Mouse (Mus musculus) gastrocnemius, postnatal 14 days (tissue): ENCODE data around the gene Csn1s1. TPM values are rescaled to one million over a fixed set of nuclear protein-coding genes. Genes with fewer than 3 reads are reported as not detected.

Source experiments
- DNase-seq: peaks from one replicate; pipeline ENCODE4 v3.0.0; 2021; ENCODE audit warnings: mixed read lengths
- intact Hi-C: fragments of 180-260 bp; cut with DNase I; formaldehyde crosslinking; loops from one replicate; pipeline ENCODE4 v1.15.1; 2025; ENCODE audit warnings: low total_unique reads
- long read RNA-seq, 2 experiments: library from polyadenylated mRNA; stranded (forward); transcript quantifications; one replicate each; pipeline ENCODE4 v2.0.0; 2021
- total RNA-seq, 2 experiments: library from RNA; stranded (reverse); gene quantifications; 2 replicates each; pipeline ENCODE4 v1.2.3; 2021

Gene Csn1s1
- total RNA-seq, result not detected
- long read RNA-seq, experiment 1, result 0 reads
- long read RNA-seq, experiment 2, result 0 reads

- DNase-seq, result no peak
These were observed at the start of gene Csn1s1 for GRCm38 (mm10) chr5:87665908-87666307. Gene Csn1s1 (plus strand): TSS chr5:87666208.

DNA sequence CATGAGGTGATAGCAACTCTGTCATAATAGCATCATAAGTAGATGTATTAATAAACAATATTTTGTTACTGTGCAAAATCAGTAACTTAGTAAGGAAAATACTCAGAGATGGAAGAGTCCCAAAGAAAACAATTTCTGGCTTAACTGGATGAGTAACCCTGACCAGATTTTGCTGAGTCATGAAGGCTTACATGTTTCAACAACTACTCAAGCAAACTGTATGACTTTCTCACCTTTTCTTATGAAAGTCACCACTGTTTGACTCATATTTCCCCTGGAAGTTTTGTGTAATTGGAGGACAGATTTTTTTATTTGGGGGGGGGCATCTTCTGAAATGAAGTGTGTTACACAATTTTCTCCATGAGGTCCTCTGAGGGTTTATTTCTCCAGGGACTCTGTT, 43.3 kb upstream of the Csn1s1 start:
- DNase-seq, result no peak
- intact Hi-C loops, result no loop called here

More at GRCm38 (mm10) chr5:87665908-87666307, at the start of gene Csn1s1:
- intact Hi-C loops, result no loop called here

- intact Hi-C loops, result no loop called here
- DNase-seq, result no peak
These were observed 23.2 kb upstream of the Csn1s1 start for GRCm38 (mm10) chr5:87642787-87643186.

DNA sequence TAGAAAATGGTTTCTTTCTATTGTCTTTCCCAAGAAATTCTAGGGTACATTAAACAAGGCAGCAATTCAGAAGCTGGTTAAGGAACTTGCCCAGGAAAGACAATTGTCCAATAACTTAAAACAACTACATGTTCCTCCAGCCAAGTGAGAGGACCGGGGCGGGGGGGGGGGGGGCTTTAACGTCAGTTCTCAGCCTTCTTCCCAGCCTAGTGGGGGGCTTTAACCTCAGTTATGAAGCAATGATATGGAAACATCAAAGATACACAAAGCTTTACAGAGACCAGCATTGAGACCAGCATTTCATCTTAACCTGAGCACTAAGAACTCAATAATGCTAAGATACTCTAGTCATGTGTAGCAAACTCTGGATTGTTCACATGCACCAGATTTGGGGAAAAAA, 33.5 kb downstream of the Csn1s1 start, which contains the start of gene Csn2:
TSS of gene Csn2 (minus strand) at position 101 of the 400 bp plus-strand sequence.
- no peak for DNase-seq
- intact Hi-C loops, result no loop called here

DNA sequence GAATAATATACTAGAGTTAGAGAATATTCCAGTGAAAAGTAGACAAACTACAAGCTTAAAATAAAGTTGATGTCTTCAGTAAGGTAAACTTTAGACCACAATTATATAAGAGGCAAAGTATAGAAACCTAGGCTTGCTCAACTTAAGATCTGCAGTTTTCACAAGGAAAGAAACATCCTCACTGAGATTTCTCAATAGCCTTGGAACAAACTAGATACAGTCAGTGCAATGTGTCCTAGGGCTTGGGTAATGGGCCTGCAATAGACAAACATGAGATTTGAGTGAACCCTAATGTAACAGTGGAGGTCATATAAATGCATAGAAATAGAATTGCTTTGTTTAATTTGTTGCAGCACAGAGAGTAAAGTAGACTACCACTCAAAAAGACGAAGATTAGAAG, 39.9 kb downstream of the Csn1s1 start:
- intact Hi-C loops, result no loop called here
- DNase-seq, result no peak

Other genes with a start within 250 kb of the Csn1s1 start
- gene Ugt2b38, start 242.0 kb upstream of the Csn1s1 start, total RNA-seq, result not detected
- gene Ugt2a2, start 183.9 kb upstream of the Csn1s1 start, total RNA-seq, result not detected
- not detected for gene Gm43638, start 179.4 kb upstream of the Csn1s1 start, total RNA-seq
- gene Ugt2a1, start 175.3 kb upstream of the Csn1s1 start, total RNA-seq, result not detected
- not detected for gene Sult1b1, start 128.0 kb upstream of the Csn1s1 start, total RNA-seq
- gene Sult1d1, start 97.2 kb upstream of the Csn1s1 start, total RNA-seq, result not detected
- gene Sult1e1, start 74.6 kb upstream of the Csn1s1 start, total RNA-seq, result not detected
- not detected for gene Csn2, start 33.4 kb downstream of the Csn1s1 start, total RNA-seq
- not detected for gene Csn1s2a, start 108.4 kb downstream of the Csn1s1 start, total RNA-seq
- gene Csn1s2b, start 141.9 kb downstream of the Csn1s1 start, total RNA-seq, result not detected
- gene Prr27, start 159.5 kb downstream of the Csn1s1 start, total RNA-seq, result not detected
- gene Odam, start 218.8 kb downstream of the Csn1s1 start, total RNA-seq, result not detected